Mouse (Mus musculus) heart, postnatal 36 days (tissue): ENCODE data around the gene Prrt1. TPM values are rescaled to one million over a fixed set of nuclear protein-coding genes. Genes with fewer than 3 reads are reported as not detected.
A peak's percentile ranks its signal among the peaks of the same experiment; 100 is the strongest.

Experiments used
- DNase-seq, 2 experiments: peaks; one replicate each; pipeline ENCODE4 v3.0.0; 2021 to 2022
- intact Hi-C: fragments of 180-260 bp; cut with DNase I; formaldehyde crosslinking; loops from one replicate; pipeline ENCODE4 v1.15.1; 2025
- total RNA-seq, 2 experiments: library from RNA; stranded (reverse); gene quantifications; 2 replicates each; pipeline ENCODE4 v1.2.3; 2021

The Prrt1 gene
- 1 to 10 TPM; 1.4 to 1.7 TPM for total RNA-seq

DNA sequence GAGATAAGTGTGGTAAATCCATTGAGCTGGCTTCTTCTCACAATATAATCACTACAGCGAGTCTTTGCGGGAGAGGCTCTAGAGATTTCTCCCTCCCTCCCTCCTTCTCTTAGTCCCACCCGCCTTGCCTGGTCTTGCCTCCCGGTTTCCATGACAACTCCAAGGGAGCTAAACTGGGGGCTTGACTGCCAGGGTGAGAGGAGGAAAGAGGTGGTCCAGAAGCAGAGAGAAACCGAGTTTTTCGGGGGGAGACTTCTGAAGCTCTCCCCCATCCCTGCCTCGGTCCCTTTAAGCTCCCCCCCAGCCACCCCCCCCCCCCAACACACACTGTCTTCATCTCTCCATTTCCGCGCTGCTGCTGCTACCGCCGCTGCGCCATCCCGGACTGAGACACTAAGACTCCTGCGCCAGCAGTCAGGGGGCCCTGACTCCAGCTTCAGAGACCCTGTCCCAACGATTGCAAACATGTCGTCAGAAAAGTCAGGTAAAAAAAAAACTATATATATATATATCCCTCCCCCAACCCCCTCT, at the start of gene Prrt1:
Prrt1 (plus strand) TSS at position 313 of the 531 bp plus-strand sequence.
- peak in 1 of 2 experiments; percentile 29 for DNase-seq
- intact Hi-C loops = loop anchor here (2.0 kb wide), 1 partner anchor 14 kb away; no protein-coding TSS in a partner anchor

DNA sequence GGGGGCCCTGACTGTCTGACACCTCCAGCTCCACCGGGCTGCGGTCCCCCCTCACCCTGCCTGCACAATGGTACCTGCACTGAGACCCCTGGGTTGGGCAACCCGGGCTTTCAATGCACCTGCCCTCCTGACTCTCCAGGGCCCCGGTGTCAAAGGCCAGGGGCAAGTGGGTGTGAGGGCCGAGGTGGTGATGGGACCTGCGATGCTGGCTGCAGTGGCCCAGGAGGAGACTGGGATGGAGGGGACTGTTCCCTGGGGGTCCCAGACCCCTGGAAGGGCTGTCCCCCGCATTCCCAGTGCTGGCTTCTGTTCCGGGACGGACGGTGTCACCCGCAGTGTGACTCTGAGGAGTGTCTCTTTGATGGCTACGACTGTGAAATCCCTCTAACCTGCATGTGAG, 46.8 kb upstream of the Prrt1 start:
- no peak for DNase-seq
- intact Hi-C loops = no loop called here

DNA sequence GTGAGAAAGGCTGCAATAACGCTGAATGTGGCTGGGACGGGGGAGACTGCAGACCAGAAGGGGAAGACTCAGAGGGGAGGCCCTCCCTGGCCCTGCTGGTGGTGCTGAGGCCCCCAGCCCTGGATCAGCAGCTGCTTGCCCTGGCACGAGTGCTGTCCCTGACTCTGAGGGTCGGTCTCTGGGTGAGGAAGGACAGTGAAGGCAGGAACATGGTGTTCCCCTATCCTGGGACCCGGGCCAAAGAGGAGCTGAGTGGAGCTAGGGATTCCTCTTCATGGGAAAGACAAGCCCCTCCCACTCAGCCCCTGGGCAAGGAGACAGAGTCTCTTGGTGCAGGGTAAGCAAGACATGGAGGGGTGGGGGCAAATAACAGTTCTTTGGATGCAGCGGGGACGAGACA, 45.9 kb upstream of the Prrt1 start:
- intact Hi-C loops = no loop called here
- DNase-seq = no peak

DNA sequence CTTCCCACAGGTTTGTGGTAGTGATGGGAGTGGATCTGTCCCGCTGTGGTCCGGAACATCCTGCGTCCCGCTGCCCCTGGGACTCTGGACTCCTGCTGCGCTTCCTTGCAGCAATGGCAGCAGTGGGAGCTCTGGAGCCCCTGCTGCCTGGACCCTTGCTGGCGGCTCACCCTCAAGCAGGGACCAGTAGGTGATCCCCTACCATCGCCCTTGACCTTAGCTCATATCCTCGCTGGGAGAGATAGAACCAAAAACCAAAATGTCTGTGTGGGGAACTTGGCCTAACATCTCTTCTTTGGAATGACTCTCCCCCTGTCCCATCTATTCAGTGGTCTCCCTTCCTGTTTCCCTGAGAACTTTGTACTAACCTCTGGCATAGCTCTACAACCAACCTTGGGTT, 45.5 kb upstream of the Prrt1 start:
- intact Hi-C loops = no loop called here
- DNase-seq = no peak

DNA sequence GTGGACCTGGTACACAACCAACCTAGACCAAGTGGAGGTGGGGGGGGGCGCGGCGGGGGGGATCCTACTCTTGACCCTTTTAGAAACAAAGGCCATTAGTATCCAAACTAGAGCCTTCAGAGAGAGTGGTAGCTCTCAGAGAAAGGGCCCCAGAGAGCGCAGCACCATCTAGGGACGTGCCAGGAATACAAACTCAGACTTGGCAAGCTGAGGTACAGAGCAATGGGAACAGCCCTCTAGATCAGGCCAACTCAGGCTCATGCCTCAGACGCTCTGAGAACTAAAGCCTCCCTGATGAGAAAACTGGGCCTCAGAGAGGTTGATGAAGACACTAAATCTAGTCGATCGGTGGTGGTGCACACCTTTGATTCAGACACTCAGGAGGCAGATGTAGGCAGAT, 44.2 kb upstream of the Prrt1 start:
- intact Hi-C loops = no loop called here
- DNase-seq = no peak

DNA sequence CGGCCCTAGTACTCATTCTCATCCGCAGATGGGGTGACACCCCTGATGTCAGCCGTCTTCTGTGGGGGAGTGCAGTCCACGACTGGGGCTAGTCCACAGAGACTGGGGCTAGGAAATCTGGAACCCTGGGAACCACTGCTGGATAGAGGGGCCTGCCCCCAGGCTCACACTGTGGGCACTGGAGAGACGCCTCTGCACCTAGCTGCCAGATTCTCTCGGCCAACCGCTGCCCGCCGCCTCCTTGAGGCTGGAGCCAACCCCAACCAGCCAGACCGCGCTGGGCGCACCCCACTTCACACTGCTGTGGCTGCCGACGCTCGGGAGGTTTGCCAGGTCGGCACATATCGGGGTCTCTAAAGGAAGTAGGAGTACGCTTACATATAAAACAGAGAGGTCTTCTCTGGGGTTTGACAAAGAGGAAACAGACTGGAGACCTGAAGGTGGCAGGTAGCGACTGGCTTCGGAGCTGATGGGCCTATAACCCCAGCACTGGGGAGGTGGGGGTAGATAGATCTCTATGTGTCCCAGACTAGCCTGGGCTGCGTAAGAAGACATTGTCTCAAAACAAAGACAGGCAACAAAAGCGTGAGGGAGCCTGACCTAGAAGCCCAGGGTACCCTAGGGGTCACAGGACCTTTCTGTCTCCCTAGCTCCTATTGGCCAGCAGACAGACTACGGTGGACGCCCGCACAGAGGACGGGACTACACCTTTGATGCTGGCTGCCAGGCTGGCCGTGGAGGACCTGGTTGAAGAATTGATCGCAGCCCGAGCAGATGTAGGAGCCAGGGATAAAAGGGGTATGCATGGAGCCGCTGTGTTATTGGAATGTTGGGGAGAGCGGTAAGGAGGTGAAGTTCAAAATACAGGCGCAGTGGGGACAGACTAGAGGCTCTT, 43.2 kb upstream of the Prrt1 start:
- intact Hi-C loops = loop anchor here (2.0 kb wide), 1 partner anchor 21 kb away; the partner anchor contains the start of gene Notch4
- DNase-seq = no peak

DNA sequence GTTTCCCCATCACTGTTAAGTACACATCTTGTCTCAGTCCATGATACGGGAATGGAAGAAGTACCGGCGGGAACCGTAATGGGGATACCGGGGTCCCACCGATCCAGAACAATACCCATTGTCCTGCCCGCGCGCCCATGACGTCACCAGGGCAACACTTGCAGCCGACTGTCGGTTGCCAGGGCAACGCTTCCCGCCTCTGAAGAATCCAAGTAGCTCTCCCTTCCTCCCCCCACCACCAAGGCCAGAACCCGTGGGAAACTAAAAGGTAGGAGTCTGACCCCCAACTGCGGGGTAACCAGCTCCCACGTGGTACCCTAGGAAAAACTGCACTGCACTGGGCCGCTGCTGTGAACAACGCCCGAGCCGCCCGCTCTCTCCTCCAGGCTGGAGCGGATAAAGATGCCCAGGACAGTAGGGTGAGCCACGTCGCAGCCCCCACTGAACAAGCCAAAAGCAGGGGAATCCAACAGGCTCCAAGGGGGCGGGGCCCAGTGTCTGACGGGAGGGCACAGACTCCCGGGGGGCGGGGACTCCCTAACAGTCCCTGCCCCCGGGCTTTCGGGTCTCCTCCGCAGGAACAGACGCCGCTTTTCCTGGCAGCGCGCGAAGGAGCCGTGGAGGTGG, 42.4 kb upstream of the Prrt1 start:
- DNase-seq = peak; percentile 76 to 80
- intact Hi-C loops = loop anchor here (2.0 kb wide), 1 partner anchor 22 kb away; the partner anchor contains the start of gene Notch4

DNA sequence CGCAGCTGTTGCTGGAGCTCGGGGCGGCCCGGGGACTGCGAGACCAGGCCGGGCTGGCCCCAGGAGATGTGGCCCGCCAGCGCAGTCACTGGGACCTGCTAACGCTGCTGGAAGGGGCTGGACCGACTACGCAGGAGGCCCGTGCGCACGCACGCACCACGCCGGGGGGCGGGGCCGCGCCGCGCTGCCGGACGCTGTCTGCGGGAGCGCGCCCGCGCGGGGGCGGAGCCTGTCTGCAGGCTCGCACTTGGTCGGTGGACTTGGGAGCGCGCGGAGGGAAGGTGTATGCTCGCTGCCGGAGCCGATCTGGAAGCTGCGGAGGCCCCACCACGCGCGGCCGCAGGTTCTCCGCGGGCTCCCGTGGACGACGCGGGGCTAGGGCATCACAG, 41.9 kb upstream of the Prrt1 start:
- peak; percentile 97 to 99 for DNase-seq
- intact Hi-C loops = loop anchor here (2.0 kb wide), 1 partner anchor 23 kb away; the partner anchor contains the start of gene Notch4

DNA sequence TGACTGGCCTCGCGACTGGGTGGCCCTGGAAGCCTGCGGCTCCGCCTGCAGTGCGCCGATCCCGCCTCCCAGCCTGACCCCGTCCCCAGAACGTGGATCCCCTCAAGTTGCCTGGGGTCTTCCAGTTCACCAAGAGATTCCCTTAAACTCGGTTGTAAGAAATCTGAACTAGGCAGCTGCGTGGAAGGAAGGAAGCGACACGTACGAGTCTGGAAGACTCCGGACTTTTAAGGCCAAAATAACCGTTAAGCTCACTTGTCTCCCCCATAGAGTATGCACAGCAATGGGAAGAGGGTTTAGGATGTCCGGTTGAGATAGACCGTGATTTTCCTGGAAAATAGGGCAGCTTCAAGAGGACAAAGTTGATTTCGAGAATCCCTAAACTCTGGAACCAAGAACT, 41.5 kb upstream of the Prrt1 start:
- intact Hi-C loops = loop anchor here (2.0 kb wide), 1 partner anchor 23 kb away; the partner anchor contains the start of gene Notch4
- DNase-seq = no peak

DNA sequence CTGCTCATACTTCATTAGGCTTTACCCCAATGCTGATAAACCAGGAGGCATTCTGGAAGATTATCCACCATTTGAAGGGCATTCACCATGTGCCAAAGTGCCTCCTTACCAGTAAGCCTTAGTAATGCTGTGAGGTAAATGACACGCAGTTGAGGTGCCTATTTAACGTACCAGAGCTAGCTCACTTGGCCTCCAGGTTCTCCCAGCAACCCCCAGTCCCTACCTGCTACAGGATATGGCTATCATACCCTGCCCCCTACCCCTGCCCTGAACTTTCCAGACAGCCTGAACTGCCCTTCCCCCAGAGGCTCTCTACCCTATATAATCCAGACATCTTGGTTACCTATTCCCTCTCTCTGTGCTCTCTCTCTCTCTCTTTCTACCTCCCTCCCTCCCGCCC, 40.6 kb upstream of the Prrt1 start:
- intact Hi-C loops = no loop called here

DNA sequence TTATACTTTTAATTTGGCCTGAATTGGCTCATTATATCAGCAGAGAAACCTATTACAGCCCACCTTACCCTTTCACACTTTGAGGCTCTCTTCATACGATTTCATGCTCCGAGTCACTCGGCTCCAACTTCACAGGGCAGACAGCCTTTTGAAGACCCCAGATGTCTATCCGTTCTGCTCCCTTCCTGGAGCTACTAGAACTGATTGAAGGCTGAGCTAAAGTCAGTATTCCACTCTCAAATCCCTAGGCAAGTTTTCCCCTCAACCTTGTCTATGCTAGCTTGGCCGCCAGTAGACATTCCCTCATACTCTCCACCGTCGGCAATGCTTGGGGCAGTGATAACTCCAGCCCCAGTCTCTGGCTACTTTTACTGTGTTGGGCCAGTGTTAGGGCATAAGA, 40.1 kb upstream of the Prrt1 start:
- intact Hi-C loops = no loop called here
- DNase-seq = no peak

More for the DNA sequence above, 40.6 kb upstream of the Prrt1 start:
- no peak for DNase-seq

DNA sequence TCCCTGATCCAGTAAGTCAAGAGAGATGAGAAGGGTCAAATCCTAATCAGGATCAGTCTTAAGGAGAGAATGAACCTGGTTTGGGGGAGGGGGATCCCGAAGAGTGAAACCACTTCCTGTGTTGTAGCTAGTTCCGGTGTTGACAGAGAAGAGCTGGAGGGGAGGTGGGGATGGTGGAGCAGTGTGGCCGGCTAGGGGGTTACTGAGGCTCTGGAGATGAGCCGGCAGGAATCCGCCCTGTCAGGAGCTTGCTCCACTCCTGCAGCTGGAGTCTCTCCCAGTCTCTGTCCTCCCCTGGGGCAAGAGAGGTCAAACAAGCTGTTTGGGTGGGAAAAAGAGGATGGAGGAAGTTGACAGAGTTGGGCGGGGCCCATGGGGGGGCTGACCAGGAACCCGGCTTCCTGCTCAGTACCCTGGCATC, 39.6 kb upstream of the Prrt1 start, which contains the start of gene Gpsm3:
Gpsm3 (plus strand) TSS at position 126 of the 421 bp plus-strand sequence.
- DNase-seq = peak; percentile 65 to 76
- intact Hi-C loops = no loop called here

DNA sequence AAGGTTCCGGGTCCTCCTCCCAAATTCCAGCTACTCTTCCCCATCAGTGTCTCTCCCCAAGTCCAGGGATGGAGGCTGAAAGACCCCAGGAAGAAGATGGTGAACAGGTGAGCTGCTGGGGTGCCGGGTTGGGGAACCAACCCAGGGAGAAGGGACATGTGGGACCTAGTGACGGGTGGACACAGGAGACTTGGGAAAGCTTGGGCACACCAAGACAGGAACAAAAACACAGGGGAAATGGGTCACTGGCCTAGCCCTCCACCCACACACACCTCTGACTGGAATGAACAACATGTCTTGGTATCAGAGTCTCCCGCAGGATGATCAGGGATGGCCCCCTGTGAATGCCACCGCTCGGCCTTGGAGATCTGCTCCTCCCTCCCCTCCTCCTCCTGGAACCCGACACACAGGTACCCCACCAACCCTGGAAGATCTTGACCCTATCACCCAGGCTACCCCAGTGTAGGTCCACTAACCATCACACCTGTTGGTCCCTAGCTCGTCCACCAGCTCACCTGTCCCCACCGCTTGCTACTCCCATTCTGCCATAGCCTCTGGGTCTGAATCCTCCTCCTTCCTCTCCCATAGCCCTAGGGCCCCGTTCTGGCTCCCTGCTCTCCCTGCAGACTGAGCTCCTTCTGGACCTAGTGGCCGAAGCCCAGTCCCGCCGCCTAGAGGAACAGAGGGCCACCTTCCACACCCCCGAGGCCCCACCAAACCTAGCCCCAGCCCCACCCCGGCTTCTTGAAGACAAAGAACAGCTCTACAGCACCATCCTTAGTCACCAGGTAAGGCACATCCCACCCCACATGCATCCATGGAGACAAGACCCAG, 39.0 kb upstream of the Prrt1 start:
- no peak for DNase-seq
- intact Hi-C loops = no loop called here

DNA sequence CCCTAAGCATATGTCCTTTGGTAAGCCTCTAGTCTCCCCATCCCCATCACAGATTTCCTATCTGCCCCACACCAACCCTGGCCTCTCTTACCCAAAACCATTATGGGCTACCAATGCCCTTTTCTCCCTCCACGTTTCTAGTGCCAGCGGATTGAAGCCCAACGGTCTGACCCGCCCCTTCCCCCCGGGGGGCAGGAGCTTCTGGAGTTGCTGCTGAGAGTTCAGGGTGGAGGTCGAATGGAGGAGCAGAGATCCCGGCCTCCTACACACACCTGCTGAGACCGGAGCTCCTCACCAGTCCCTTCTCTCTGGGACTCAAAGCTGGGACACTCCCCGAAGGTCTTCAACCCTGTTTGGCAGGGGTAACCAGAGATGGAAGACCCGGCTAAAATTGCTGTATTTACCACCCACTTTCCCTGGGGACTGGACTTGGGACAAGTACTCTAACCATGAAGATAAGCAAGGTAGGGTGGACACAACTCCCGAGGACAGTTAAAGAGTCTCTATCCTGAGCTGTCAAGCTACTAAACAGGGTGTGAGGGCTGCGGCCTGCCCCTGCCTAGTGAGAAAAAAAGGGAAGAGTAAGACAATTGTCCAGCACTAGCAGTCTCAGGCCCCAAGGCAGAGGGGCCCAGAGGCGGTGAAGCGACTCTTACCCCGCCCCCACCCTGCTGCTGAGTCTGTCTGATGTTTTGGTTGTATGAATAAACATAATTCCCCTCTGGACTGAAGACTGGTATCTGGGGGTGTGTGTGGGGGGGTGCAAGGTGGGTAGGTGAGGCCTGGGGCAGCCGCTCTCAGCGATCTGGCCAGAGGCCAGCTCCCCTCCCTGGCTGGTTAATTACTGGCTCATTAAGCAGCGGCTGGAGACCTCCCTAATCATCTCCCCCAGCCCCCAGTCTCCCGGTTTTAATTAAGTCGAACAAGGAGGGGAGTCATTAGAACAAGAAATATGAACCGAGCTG, 38.0 kb upstream of the Prrt1 start, which contains the start of gene Pbx2:
Pbx2 (plus strand) TSS at position 238 of the 965 bp plus-strand sequence.
- intact Hi-C loops = no loop called here
- DNase-seq = peak; percentile 43 to 46

DNA sequence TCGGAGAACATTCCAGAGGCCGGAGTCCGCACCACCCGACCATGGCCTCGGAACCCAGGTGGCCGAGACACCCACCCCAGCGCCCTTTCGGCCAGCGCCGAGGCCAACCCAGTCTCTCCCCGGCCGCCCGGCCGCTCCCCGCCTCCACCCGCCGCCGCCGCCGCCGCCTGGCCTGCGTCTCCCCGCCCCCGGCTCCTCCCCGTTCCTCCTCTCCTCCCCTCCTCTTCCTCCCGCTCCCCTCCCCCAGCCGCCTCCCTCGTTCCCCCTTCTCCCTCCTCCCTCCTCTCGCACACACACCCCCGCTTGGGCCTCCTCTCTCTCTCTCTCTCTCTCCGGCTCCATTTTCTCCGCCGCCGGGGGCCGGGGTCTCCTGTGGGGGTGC, 37.3 kb upstream of the Prrt1 start:
- intact Hi-C loops = no loop called here
- DNase-seq = peak; percentile 87 to 90

DNA sequence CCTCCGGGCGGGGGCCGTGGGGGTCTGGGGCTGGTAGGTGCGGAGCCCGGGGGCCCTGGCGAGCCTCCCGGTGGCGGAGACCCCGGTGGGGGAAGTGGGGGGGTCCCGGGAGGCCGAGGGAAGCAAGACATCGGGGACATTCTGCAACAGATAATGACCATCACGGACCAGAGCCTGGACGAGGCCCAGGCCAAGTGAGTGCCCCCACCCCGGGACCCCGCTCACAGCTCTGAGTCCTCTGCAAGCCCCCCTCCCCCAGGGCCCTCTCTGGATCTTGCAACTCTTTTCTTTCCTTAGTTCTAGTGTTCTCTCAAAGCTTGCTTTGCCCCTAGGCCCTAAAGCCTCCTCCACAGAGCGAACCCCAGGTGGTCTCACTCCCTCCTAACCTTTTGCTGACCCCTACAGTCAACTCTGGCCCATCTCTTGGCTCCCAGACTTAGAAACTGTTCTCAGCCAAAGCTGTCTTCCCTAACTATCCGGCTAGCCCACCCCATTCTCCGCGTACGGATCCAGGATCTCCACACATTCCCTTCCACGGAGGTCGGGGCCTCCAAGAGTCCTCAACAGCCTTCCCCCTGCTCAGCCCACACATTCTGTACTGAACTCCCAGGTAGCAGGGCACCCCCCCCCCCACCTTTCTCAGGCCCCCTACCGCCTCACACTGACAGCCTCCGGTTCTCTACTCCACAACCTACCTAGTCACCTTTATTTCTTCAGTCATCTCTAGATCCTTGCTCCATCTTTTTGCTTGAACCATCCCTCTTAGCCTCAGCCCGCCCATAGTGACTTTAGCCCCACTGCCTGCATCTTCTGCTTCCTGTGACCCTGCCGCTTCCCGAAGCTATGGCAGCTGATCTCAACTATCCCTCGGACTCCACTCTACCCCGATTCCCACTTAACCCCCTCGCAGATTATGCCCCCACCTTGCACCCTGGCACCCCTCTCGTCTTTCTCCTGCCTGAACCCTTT, 36.5 kb upstream of the Prrt1 start:
- intact Hi-C loops = no loop called here

DNA sequence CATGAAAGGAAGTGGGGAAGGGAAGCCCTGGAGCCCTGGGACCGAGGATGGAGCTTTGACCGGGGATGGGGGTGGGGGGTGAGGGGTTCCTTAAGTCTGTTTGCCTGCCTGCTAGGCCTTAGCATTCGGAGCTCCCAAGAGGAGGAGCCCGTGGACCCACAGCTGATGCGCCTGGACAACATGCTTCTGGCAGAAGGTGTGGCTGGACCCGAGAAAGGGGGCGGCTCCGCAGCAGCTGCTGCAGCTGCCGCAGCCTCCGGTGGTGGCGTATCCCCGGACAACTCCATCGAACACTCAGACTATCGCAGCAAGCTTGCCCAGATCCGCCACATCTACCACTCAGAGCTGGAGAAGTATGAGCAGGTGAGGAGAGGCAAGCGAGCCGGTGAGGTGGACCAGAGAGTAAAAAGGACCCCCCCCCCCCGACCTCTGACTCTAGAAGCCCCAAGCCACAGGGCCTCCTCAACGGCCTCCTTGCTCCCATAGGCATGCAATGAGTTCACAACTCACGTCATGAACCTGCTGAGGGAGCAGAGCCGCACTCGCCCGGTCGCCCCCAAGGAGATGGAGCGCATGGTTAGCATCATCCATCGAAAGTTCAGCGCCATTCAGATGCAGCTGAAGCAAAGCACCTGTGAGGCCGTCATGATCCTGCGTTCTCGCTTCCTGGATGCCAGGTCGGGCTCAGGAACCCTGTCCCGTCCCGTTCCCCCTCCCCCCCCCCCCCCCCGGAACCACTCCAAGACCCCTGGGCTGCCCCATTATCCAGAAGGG, 35.4 kb upstream of the Prrt1 start:
- no peak for DNase-seq
- intact Hi-C loops = no loop called here

More for the DNA sequence above, 36.5 kb upstream of the Prrt1 start:
- peak in 1 of 2 experiments; percentile 33 for DNase-seq
